Mouse (Mus musculus) C2C12 (cell line): ENCODE data around the gene Aff1.

Experiments used
- CEBPB ChIP-seq: IDR thresholded peaks from one replicate; pipeline ENCODE4 v1.6.1; 2011; ENCODE audit warnings: low read depth, mild to moderate bottlenecking, control low read depth, moderate library complexity
- CTCF ChIP-seq: IDR thresholded peaks from one replicate; pipeline ENCODE4 v1.5.1; 2011; ENCODE audit not compliant: control insufficient read depth, insufficient read depth, insufficient read length
- MAX ChIP-seq: IDR thresholded peaks from one replicate; pipeline ENCODE4 v1.6.1; 2011; ENCODE audit warnings: mild to moderate bottlenecking, control low read depth
- MYOD1 ChIP-seq: IDR thresholded peaks from one replicate; pipeline ENCODE4 v1.6.1; 2011; ENCODE audit warnings: low read depth; ENCODE audit not compliant: control insufficient read depth, insufficient read length
- USF1 ChIP-seq: IDR thresholded peaks from one replicate; pipeline ENCODE4 v1.6.1; 2011; ENCODE audit warnings: low read depth, mild to moderate bottlenecking, control low read depth, moderate library complexity

GRCm38 (mm10) chr5:103697875-103698491 lies 5.8 kb downstream of the Aff1 start:
- TF ChIP-seq CTCF: no peak
- TF ChIP-seq MYOD1: no peak
- no peak for TF ChIP-seq USF1
- no peak for TF ChIP-seq MAX
- no peak for TF ChIP-seq CEBPB
